Mouse (Mus musculus) heart, embryonic 11.5 days (tissue): Measurements from ENCODE around the gene 2900011O08Rik. TPM values are rescaled to one million over a fixed set of nuclear protein-coding genes. Genes with fewer than 3 reads are reported as not detected.

Experiments used
- ATAC-seq: fragments of 200-750 bp; cut with Nextera tagmentation; replicated peaks from 2 replicates; pipeline ENCODE4 v1.8.0; 2017; ENCODE audit warnings: moderate library complexity; ENCODE audit not compliant: insufficient number of reproducible peaks, low FRiP score, low TSS enrichment
- H3K27ac ChIP-seq: fragments of 300-500 bp; sonication (generic); 2 replicates; pipeline ENCODE4 v1.5.1; 2014; ENCODE audit warnings: mild to moderate bottlenecking, low read depth, low read length
- H3K27me3 ChIP-seq: fragments of 300-500 bp; sonication (generic); 2 replicates; pipeline ENCODE4 v1.6.1; 2014; ENCODE audit warnings: mild to moderate bottlenecking, low read length, mixed read lengths; ENCODE audit not compliant: control insufficient read depth, insufficient read depth
- H3K36me3 ChIP-seq: fragments of 300-500 bp; sonication (generic); 2 replicates; pipeline ENCODE4 v1.6.1; 2014; ENCODE audit warnings: mild to moderate bottlenecking, low read length, moderate library complexity, mixed read lengths; ENCODE audit not compliant: control insufficient read depth, insufficient read depth
- H3K4me1 ChIP-seq: fragments of 300-500 bp; sonication (generic); 2 replicates; pipeline ENCODE4 v1.6.1; 2014; ENCODE audit warnings: low read length; ENCODE audit not compliant: control insufficient read depth, insufficient read depth
- H3K4me2 ChIP-seq: fragments of 300-500 bp; sonication (generic); 2 replicates; pipeline ENCODE4 v1.6.1; 2014; ENCODE audit warnings: mild to moderate bottlenecking, moderate library complexity
- H3K4me3 ChIP-seq: fragments of 300-500 bp; sonication (generic); 2 replicates; pipeline ENCODE4 v1.5.1; 2014; ENCODE audit warnings: low read depth, low read length
- H3K9ac ChIP-seq: fragments of 300-500 bp; sonication (generic); 2 replicates; pipeline ENCODE4 v1.6.1; 2014; ENCODE audit warnings: mild to moderate bottlenecking, low read depth, low read length, moderate library complexity
- H3K9me3 ChIP-seq: fragments of 300-500 bp; sonication (generic); replicated peaks from 2 replicates; pipeline ENCODE4 v1.6.1; 2016; ENCODE audit warnings: low read length; ENCODE audit not compliant: control insufficient read depth
- WGBS: fragments of 180-500 bp; shearing (Covaris S2); extraction: QIAGEN DNeasy Blood & Tissue Kit; methylation state at CpG from one replicate; pipeline ENCODE4 v1.1.7; 2014; ENCODE audit not compliant: insufficient replicate concordance; 5-methylcytosine and 5-hydroxymethylcytosine counted together
- polyA plus RNA-seq: library from polyadenylated mRNA; unstranded; fragments of >200 nt; fragmentation: Nextera tagmentation; extraction: Ambion mirVana; gene quantifications from 2 replicates; pipeline ENCODE4 v1.2.1, GENCODE M21; 2014

Gene 2900011O08Rik
- polyA plus RNA-seq, 1 experiment from 2014 or later: 1.3 TPM

DNA sequence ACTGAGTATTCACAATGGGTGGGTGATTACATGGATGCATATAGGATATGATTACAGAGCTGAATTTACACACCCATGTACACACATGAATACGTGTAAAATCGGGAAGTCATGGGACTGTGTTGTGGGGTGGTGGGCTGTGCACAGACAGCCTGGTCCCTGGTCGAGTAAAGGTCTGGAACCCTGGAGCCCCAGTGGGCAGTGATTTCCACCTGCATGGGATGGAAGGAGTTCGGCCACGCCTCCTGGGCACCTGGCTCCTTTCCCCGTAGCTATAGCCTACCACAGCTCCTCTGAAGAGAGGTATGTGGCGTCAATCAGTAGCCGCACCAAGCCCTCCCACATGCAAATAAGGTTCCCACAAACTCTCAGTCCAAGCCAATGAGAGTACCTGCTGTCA is 30.9 kb downstream of the 2900011O08Rik start:
- WGBS: 80% methylated on average over 8 of the region's 8 CpGs
- Histone ChIP-seq H3K9ac (no peak overlapping the region), H3K4me3 (no peak overlapping the region), H3K9me3 (no peaks in the 10 kb centered on the region), H3K27me3 (no peaks in the 10 kb centered on the region), H3K4me1 (no peaks in the 10 kb centered on the region), H3K36me3 (no peaks in the 10 kb centered on the region), H3K27ac (no peak overlapping the region), H3K4me2 (no peak overlapping the region)
- no peak for ATAC-seq

DNA sequence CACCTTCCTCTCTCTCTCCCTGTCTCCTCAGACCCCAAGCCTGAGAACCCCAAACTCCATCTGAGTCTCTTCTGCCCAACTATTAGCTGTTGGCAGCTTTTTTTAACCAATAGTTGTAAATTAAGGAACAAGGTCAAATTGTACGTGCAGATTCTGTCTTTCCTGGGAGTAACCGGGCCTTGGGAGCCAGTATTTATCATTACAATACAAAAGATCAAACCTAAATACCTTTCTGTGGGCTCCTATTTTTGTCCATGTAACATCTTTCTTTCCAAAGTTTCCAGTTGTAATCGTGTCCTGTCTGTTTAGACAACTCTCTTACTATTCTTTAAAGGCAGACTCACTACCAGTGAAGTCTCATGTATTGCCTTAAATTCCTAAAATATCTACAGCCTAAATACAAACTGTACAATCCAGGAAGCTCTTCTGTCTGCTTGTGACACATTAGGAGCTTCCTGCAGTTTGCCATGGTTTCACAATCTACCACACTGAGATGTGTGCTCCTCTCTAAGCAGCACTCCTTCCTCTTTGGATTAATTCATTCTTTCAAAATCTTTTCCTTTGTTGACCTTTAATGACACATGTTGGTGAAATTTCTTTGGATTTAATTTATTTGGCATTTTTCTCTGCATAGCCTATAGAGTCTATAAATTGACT is 34.9 kb downstream of the 2900011O08Rik start:
- 75% methylated on average over 3 of the region's 3 CpGs for WGBS
- Histone ChIP-seq H3K27ac (no peak overlapping the region), H3K27me3 (no peaks in the 10 kb centered on the region), H3K36me3 (no peaks in the 10 kb centered on the region), H3K4me2 (no peak overlapping the region), H3K9ac (no peak overlapping the region), H3K9me3 (no peaks in the 10 kb centered on the region), H3K4me1 (no peaks in the 10 kb centered on the region), H3K4me3 (no peak overlapping the region)
- ATAC-seq: no peak

DNA sequence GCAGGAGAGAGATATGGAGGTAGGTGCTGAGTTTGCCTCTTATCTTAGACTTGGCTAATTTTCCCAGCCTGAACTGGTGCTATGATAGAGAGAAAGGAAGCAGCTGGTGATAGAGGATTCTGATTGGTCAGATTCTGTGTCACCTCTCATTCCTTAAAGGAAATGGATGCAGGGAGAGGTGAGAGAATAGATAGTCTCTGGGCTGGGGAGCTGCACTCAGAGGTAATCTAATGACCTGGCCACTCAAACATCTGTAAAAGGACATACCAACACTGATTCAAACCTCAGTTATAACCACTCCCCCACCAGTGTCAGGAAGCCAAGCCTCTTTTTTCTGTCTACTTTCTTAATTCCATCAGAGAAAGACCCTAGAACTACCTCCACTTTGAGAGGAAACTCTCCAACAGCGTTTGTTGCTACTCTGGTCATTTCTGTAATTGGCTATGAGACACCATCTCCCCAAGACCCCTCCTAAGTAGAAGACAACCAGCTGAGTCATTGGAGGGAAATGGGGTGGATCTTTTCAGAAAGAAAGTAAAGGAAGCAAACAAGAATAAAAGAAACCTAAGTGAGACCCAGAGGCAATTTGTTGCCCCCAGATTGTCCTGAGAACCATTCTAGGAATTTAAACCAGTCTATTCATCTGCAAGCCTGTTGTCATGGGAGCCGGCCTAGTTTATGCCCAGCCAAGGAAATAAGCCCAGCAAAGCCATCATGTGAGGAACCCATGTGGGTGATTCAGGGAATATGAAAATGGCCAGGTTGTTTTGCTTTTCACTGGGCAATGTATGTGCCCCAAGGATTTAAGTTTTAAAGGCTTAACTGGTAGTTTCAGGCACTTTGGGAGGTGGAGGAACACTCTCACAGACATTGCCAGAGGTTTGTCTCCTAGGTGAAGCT is 38.9 kb downstream of the 2900011O08Rik start:
- no peak for ATAC-seq
- WGBS: 63% methylated on average over 2 of the region's 2 CpGs

DNA sequence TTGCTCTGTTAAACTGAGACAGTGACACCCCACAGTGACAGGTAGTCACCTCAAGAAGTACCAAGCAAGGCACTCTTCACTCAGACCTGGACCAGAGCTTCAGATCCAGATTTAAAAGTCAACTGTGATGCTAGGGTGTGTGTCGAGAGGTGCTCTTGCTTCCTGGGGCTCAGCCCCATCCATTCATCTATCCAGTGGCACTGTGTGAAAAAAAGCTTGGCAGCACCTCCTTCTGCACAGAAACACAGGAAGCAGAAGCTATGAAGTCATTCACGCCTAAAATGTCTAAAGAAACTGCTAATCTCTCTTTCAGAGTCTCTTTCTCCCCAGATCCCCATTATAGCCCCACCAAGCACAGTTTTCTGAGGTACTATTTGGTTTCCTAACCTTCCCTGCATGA is 42.7 kb downstream of the 2900011O08Rik start:
- no peak overlapping the region for H3K4me2 ChIP-seq
- no peak overlapping the region for H3K9ac ChIP-seq
- no peaks in the 10 kb centered on the region for H3K27me3 ChIP-seq
- no peaks in the 10 kb centered on the region for H3K9me3 ChIP-seq
- no peaks in the 10 kb centered on the region for H3K4me1 ChIP-seq
- H3K27ac ChIP-seq: no peak overlapping the region
- WGBS: 42% methylated on average over 2 of the region's 2 CpGs
- no peak for ATAC-seq
- no peak overlapping the region for H3K4me3 ChIP-seq
- H3K36me3 ChIP-seq: no peaks in the 10 kb centered on the region

More for the DNA sequence above, 38.9 kb downstream of the 2900011O08Rik start:
- no peak overlapping the region for H3K9ac ChIP-seq
- H3K36me3 ChIP-seq: no peaks in the 10 kb centered on the region
- H3K4me3 ChIP-seq: no peak overlapping the region
- H3K27me3 ChIP-seq: no peaks in the 10 kb centered on the region
- no peaks in the 10 kb centered on the region for H3K4me1 ChIP-seq
- no peaks in the 10 kb centered on the region for H3K9me3 ChIP-seq
- no peak overlapping the region for H3K27ac ChIP-seq
- no peak overlapping the region for H3K4me2 ChIP-seq

DNA sequence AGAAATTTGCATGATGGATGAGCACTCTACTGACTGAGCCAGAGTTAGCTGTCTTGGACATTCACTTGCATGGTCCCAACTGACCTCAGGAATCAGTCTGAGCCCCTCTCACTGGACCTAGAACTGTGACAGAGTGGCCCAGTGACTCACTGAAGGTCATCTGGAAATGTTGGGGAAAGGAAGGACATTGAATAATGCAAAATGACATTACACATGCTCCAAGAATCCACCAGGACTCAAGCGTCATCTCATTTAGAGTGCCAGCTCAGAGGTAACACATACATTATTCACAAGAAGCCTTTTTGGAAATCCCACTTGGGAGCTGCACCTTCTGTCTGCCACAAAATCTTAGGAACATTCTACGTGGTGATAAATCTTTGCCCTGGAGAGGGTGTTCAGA is 43.4 kb downstream of the 2900011O08Rik start:
- Histone ChIP-seq H3K4me2 (no peak overlapping the region), H3K27me3 (no peaks in the 10 kb centered on the region), H3K9me3 (no peaks in the 10 kb centered on the region), H3K4me3 (no peak overlapping the region), H3K27ac (no peak overlapping the region), H3K4me1 (no peaks in the 10 kb centered on the region), H3K36me3 (no peaks in the 10 kb centered on the region), H3K9ac (no peak overlapping the region)
- 74% methylated on average over 2 of the region's 2 CpGs for WGBS
- ATAC-seq: no peak

DNA sequence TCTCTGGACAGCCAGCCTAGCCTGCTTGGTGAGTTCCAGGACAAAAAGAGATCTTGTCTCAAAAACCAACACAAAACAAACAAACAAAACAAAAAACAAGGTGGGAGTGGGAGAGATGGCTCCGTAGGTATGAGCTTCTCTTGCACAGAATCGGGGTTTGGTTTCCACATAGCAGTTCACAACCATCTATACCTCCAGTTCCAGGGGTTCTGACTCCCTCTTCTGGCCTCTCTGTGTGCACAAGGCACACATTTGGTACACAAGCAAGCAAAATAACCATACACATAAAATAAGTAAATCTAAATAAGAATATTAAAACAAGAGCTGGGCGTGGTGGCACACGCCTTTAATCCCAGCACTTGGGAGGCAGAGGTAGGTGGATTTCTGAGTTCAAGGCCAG is 44.2 kb downstream of the 2900011O08Rik start:
- H3K4me2 ChIP-seq: no peak overlapping the region
- no peaks in the 10 kb centered on the region for H3K4me1 ChIP-seq
- H3K27ac ChIP-seq: no peak overlapping the region
- 78% methylated on average over 4 of the region's 4 CpGs for WGBS
- H3K9ac ChIP-seq: no peak overlapping the region
- ATAC-seq: no peak
- H3K27me3 ChIP-seq: no peaks in the 10 kb centered on the region
- no peaks in the 10 kb centered on the region for H3K9me3 ChIP-seq
- no peak overlapping the region for H3K4me3 ChIP-seq
- H3K36me3 ChIP-seq: no peaks in the 10 kb centered on the region

DNA sequence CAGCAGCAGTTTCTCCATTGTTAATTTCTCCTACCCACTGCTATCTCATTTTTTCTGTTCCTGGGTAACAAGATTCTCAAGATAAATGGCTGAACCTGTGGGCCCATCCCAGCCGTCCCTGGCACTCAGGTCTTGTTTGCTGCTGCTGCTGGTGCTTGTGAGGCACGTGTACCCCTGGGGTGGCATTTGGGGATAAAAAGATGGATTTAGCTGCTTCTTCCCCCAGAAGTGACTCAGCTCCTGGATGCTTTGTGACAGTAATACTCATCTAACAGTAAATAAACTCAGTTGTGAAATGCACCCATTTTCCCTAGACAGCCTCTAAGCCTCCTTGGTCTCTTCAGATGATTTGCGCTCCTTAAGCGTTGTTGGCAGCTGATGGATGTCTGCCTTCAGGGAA is 46.7 kb downstream of the 2900011O08Rik start:
- Histone ChIP-seq H3K4me1 (no peaks in the 10 kb centered on the region), H3K36me3 (no peaks in the 10 kb centered on the region), H3K9ac (no peak overlapping the region), H3K27me3 (no peaks in the 10 kb centered on the region), H3K27ac (no peak overlapping the region), H3K4me3 (no peak overlapping the region), H3K9me3 (no peaks in the 10 kb centered on the region), H3K4me2 (no peak overlapping the region)
- WGBS: 68% methylated on average over 4 of the region's 4 CpGs
- no peak for ATAC-seq

DNA sequence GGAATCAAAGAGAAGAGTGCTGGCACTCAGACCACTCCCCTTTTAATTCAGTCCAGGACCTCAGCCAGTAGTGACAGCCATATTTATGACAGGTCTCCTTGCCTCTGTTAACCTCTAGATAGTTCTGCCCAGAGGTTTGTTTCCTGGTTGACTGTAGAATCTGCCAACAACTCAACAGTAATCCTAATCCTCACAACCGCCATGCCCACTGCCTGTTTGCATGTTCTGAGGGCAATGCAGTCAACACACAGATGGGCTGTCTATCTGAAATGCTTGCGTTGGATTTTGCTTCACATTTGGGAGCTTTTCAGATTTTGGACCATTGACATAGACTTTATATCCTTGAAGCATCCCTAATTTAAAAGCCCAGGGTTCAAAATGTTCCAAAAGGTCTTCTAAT is 56.0 kb downstream of the 2900011O08Rik start:
- 88% methylated on average over 2 of the region's 2 CpGs for WGBS
- H3K27me3 ChIP-seq: no peaks in the 10 kb centered on the region
- no peak overlapping the region for H3K4me2 ChIP-seq
- no peak overlapping the region for H3K4me3 ChIP-seq
- no peaks in the 10 kb centered on the region for H3K4me1 ChIP-seq
- no peak overlapping the region for H3K9ac ChIP-seq
- H3K27ac ChIP-seq: no peak overlapping the region
- no peak for ATAC-seq
- no peaks in the 10 kb centered on the region for H3K9me3 ChIP-seq
- no peaks in the 10 kb centered on the region for H3K36me3 ChIP-seq
